Mouse (Mus musculus) hindbrain, postnatal 0 days (tissue): ENCODE data around the gene Kctd8. TPM values are rescaled to one million over a fixed set of nuclear protein-coding genes. Genes with fewer than 3 reads are reported as not detected.

ENCODE experiments used
- ATAC-seq: fragments of 200-750 bp; cut with Nextera tagmentation; 2 replicates; pipeline ENCODE4 v1.8.0; 2017; ENCODE audit warnings: mild to moderate bottlenecking, moderate TSS enrichment, moderate library complexity
- DNase-seq: peaks from one replicate; pipeline ENCODE4 v3.0.0-alpha.2; 2015; ENCODE audit warnings: low spot score
- H3K27ac ChIP-seq: fragments of 300-500 bp; sonication (generic); 2 replicates; pipeline ENCODE4 v1.5.1; 2014; ENCODE audit warnings: mild to moderate bottlenecking
- H3K27me3 ChIP-seq: fragments of 300-500 bp; sonication (generic); 2 replicates; pipeline ENCODE4 v1.6.1; 2014; ENCODE audit warnings: low read length, mixed read lengths; ENCODE audit not compliant: insufficient read depth
- H3K36me3 ChIP-seq: fragments of 300-500 bp; sonication (generic); 2 replicates; pipeline ENCODE4 v1.6.1; 2014; ENCODE audit warnings: low read length, mixed read lengths; ENCODE audit not compliant: insufficient read depth
- H3K4me1 ChIP-seq: fragments of 300-500 bp; sonication (generic); 2 replicates; pipeline ENCODE4 v1.6.1; 2014; ENCODE audit warnings: antibody characterized with exemption, low read length, mixed read lengths; ENCODE audit not compliant: insufficient read depth
- H3K4me2 ChIP-seq: fragments of 300-500 bp; sonication (generic); 2 replicates; pipeline ENCODE4 v1.6.1; 2014; ENCODE audit warnings: low read depth, mild to moderate bottlenecking, low read length, moderate library complexity, mixed read lengths
- H3K4me3 ChIP-seq: fragments of 300-500 bp; sonication (generic); 2 replicates; pipeline ENCODE4 v1.5.1; 2014; ENCODE audit warnings: low read length
- H3K9ac ChIP-seq: fragments of 300-500 bp; sonication (generic); replicated peaks from 2 replicates; pipeline ENCODE4 v1.6.1; 2014; ENCODE audit warnings: mild to moderate bottlenecking, low read length, moderate library complexity, mixed read lengths
- H3K9me3 ChIP-seq: fragments of 300-500 bp; sonication (generic); 2 replicates; pipeline ENCODE4 v1.6.1; 2016; ENCODE audit warnings: low read length, mixed read lengths
- CTCF ChIP-seq: IDR thresholded peaks from 2 replicates; pipeline ENCODE4 v1.5.1; 2016; ENCODE audit warnings: antibody characterized with exemption, control low read depth, low read depth
- WGBS: fragments of 180-500 bp; shearing (Covaris S2); extraction: QIAGEN DNeasy Blood & Tissue Kit; methylation state at CpG from one replicate; pipeline ENCODE4 v1.1.7; 2014; 5-methylcytosine and 5-hydroxymethylcytosine counted together
- polyA plus RNA-seq: library from polyadenylated mRNA; unstranded; fragments of >200 nt; fragmentation: Nextera tagmentation; extraction: Ambion mirVana; gene quantifications from 2 replicates; pipeline ENCODE4 v1.2.1, GENCODE M21; 2015
- total RNA-seq: library from RNA; depleted of rRNA; stranded (reverse); fragments of >200 nt; gene quantifications from 2 replicates; pipeline ENCODE4 v1.2.3, GENCODE M21; 2014; rRNA removed

The Kctd8 gene
- total RNA-seq (60.2 and 61.4 TPM in 2 replicates), polyA plus RNA-seq (35.1 and 35.2 TPM in 2 replicates)

- ATAC-seq (peak; percentile 95), DNase-seq (peak; percentile 93)
- Histone ChIP-seq H3K27me3 (no peaks in the 10 kb centered on the region), H3K36me3 (no peaks in the 10 kb centered on the region), H3K9ac (peak within 1 kb of the TSS; percentile 56), H3K4me1 (no peaks in the 10 kb centered on the region), H3K4me2 (peak within 1 kb of the TSS; percentile 73), H3K9me3 (no peaks in the 10 kb centered on the region), H3K27ac (peak within 1 kb of the TSS; percentile 62), H3K4me3 (peak within 1 kb of the TSS; percentile 56)
- under 1% methylated on average over 77 of the region's 87 CpGs for WGBS
- peak; percentile 50 for TF ChIP-seq CTCF
Observed at GRCm38 (mm10) chr5:69340919-69341801, at the start of gene Kctd8. Gene Kctd8 (minus strand): TSS chr5:69341679.

DNA sequence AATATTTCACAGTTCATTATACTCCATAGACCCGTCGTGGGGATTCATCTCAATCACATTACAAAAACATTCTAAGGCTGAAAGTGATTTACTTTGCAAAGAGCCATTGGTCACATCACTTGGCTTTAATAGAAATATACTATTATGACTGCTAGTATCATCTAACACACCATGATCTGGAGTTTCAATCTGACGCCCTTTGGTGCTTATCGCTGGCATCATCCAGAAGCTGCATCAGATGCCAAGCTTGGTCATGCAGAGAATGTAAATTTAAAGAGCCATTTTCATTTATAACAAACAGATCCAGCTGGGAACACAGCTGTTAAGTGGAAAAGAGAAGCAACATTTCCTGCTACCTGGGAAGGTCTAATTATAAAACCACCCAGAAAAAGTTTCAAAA lies 37.6 kb upstream of the Kctd8 start:
- DNase-seq, result peak; percentile 28

GRCm38 (mm10) chr5:69350596-69350995 lies 9.1 kb upstream of the Kctd8 start:
- H3K9me3 ChIP-seq, result no peaks in the 10 kb centered on the region
- DNase-seq (no peak), ATAC-seq (no peak)
- no peaks in the 10 kb centered on the region for H3K36me3 ChIP-seq
- H3K4me3 ChIP-seq, result no peak overlapping the region
- H3K9ac ChIP-seq, result no peak overlapping the region
- WGBS, result 63% methylated on average over 3 of the region's 3 CpGs
- H3K27ac ChIP-seq, result no peak overlapping the region
- H3K4me1 ChIP-seq, result no peaks in the 10 kb centered on the region
- TF ChIP-seq CTCF, result no peak
- no peak overlapping the region for H3K4me2 ChIP-seq
- H3K27me3 ChIP-seq, result no peaks in the 10 kb centered on the region

More for the DNA sequence above, 37.6 kb upstream of the Kctd8 start:
- WGBS, result 76% methylated on average over 4 of the region's 4 CpGs
- ATAC-seq, result no peak
- Histone ChIP-seq H3K27ac (no peak overlapping the region), H3K4me2 (no peak overlapping the region), H3K9me3 (no peaks in the 10 kb centered on the region), H3K4me1 (no peaks in the 10 kb centered on the region), H3K9ac (no peak overlapping the region), H3K27me3 (no peaks in the 10 kb centered on the region), H3K4me3 (no peak overlapping the region), H3K36me3 (no peaks in the 10 kb centered on the region)
- TF ChIP-seq CTCF, result no peak

GRCm38 (mm10) chr5:69340102-69340918 lies 1.2 kb downstream of the Kctd8 start:
- peak; percentile 72 for ATAC-seq
- peak overlapping the region; percentile 62 for H3K27ac ChIP-seq

DNA sequence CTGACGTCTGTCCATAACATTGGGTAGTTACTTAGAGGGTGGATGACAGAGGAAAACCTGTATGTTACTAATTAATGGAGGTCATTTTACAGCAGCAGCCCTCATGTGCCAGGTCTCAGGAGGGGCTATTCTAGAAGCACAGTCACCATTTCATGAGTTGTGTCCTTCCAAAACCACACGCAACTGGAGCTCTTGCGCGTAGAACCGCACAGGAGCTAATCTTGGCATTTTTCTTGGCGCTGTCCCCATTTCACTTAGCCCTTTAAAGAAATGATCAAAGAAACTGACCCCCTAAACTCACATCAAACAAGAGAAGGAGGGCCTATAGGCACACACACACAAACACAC lies 1.9 kb downstream of the Kctd8 start:
- H3K9me3 ChIP-seq, result no peaks in the 10 kb centered on the region
- H3K36me3 ChIP-seq, result no peaks in the 10 kb centered on the region
- no peak for ATAC-seq
- peak overlapping the region; percentile 56; the same call in 1 of the 2 replicates for H3K9ac ChIP-seq
- peak overlapping the region; percentile 56 for H3K4me3 ChIP-seq
- TF ChIP-seq CTCF, result no peak
- no peaks in the 10 kb centered on the region for H3K27me3 ChIP-seq
- no peaks in the 10 kb centered on the region for H3K4me1 ChIP-seq
- peak overlapping the region; percentile 73 for H3K4me2 ChIP-seq
- WGBS, result 37% methylated on average over 6 of the region's 6 CpGs
- no peak overlapping the region for H3K27ac ChIP-seq
- peak; percentile 15 for DNase-seq

More at GRCm38 (mm10) chr5:69340102-69340918, 1.2 kb downstream of the Kctd8 start:
- peak; percentile 84 for DNase-seq
- peak; percentile 70 for TF ChIP-seq CTCF
- under 1% methylated on average over 44 of the region's 44 CpGs for WGBS
- Histone ChIP-seq H3K4me1 (no peaks in the 10 kb centered on the region), H3K9me3 (no peaks in the 10 kb centered on the region), H3K4me2 (peak overlapping the region; percentile 73), H3K4me3 (peak overlapping the region; percentile 56), H3K27me3 (no peaks in the 10 kb centered on the region), H3K36me3 (no peaks in the 10 kb centered on the region), H3K9ac (peak overlapping the region; percentile 56)

DNA sequence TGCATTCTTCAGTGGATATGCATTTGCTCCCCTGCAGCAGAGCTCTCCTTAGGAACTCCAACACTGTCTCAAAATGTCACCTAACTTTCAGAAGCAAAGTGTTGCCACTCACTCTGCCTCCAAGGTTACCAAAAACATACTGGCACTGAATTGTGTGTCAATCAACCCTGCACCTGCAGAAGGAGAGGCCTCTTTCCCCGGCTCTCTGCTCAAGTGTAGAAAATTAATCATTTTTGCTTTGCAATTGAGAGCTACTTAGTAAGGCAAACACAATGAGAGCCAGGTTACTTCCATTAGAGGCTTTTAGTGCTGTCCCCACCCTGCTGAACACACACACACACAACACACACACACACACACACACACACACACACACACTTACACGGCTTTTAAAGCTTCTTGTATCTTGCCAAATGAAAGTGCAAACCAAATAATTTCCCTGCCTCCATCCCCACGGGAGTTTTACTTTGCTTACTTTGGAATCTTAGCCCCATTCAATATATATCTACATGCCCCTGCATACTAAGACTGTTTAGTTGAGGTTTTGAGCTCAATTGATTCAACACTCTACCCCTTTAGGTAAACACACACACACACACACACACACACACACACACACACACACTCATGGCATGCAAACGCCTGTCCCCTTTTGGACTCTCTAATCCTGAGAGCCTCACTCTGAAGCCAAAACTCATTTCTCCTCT lies 2.4 kb downstream of the Kctd8 start:
- no peak for TF ChIP-seq CTCF
- H3K4me2 ChIP-seq, result peak overlapping the region; percentile 73
- peak overlapping the region; percentile 56; the same call in 1 of the 2 replicates for H3K9ac ChIP-seq
- H3K36me3 ChIP-seq, result no peaks in the 10 kb centered on the region
- DNase-seq (peak; percentile 1), ATAC-seq (no peak)
- 26% methylated on average over 4 of the region's 4 CpGs for WGBS
- H3K4me3 ChIP-seq, result peak overlapping the region; percentile 56
- H3K4me1 ChIP-seq, result no peaks in the 10 kb centered on the region
- H3K27ac ChIP-seq, result no peak overlapping the region
- no peaks in the 10 kb centered on the region for H3K27me3 ChIP-seq
- no peaks in the 10 kb centered on the region for H3K9me3 ChIP-seq
